Mouse (Mus musculus) limb, embryonic 14.5 days (tissue): ENCODE results near the gene Pde4b. TPM values are rescaled to one million over a fixed set of nuclear protein-coding genes. Genes with fewer than 3 reads are reported as not detected.
A peak's percentile ranks its signal among the peaks of the same experiment; 100 is the strongest.

ENCODE experiments used
- ATAC-seq: fragments of 200-750 bp; cut with Nextera tagmentation; 2 replicates; pipeline ENCODE4 v1.8.0; 2017; ENCODE audit warnings: low read depth, moderate number of reproducible peaks, moderate TSS enrichment; ENCODE audit not compliant: low FRiP score
- DNase-seq: peaks from one replicate; pipeline ENCODE4 v3.0.0-alpha.2; 2015; ENCODE audit warnings: low spot score
- H3K27ac ChIP-seq: fragments of 300-500 bp; sonication (generic); replicated peaks from 2 replicates; pipeline ENCODE4 v1.5.1; 2014; ENCODE audit warnings: low read depth, mild to moderate bottlenecking, low read length, moderate library complexity, mixed read lengths
- H3K27me3 ChIP-seq: fragments of 300-500 bp; sonication (generic); 2 replicates; pipeline ENCODE4 v1.6.1; 2014; ENCODE audit warnings: low read length, mixed read lengths; ENCODE audit not compliant: control insufficient read depth, insufficient read depth
- H3K36me3 ChIP-seq: fragments of 300-500 bp; sonication (generic); 2 replicates; pipeline ENCODE4 v1.6.1; 2014; ENCODE audit warnings: mild to moderate bottlenecking, low read length, moderate library complexity, mixed read lengths; ENCODE audit not compliant: control insufficient read depth, insufficient read depth
- H3K4me1 ChIP-seq: fragments of 300-500 bp; sonication (generic); 2 replicates; pipeline ENCODE4 v1.6.1; 2014; ENCODE audit warnings: antibody characterized with exemption, low read length, mixed read lengths; ENCODE audit not compliant: control insufficient read depth, insufficient read depth
- H3K4me2 ChIP-seq: fragments of 300-500 bp; sonication (generic); replicated peaks from 2 replicates; pipeline ENCODE4 v1.6.1; 2014; ENCODE audit warnings: low read depth, mild to moderate bottlenecking, low read length, moderate library complexity; ENCODE audit not compliant: severe bottlenecking
- H3K4me3 ChIP-seq: fragments of 300-500 bp; sonication (generic); replicated peaks from 2 replicates; pipeline ENCODE4 v1.5.1; 2014; ENCODE audit warnings: low read length
- H3K9ac ChIP-seq: fragments of 300-500 bp; sonication (generic); 2 replicates; pipeline ENCODE4 v1.6.1; 2014; ENCODE audit warnings: mild to moderate bottlenecking, low read depth, low read length, moderate library complexity; ENCODE audit not compliant: severe bottlenecking
- H3K9me3 ChIP-seq: fragments of 300-500 bp; sonication (generic); 2 replicates; pipeline ENCODE4 v1.6.1; 2016; ENCODE audit warnings: low read length; ENCODE audit not compliant: control insufficient read depth
- POLR2A ChIP-seq: fragments of 200-500 bp; IDR thresholded peaks from 2 replicates; pipeline ENCODE4 v1.8.0; 2012; ENCODE audit warnings: inconsistent platforms, mild to moderate bottlenecking, moderate library complexity, borderline replicate concordance; ENCODE audit not compliant: insufficient read depth, insufficient read length; ENCODE audit errors: extremely low read depth
- WGBS: fragments of 180-500 bp; shearing (Covaris S2); extraction: QIAGEN DNeasy Blood & Tissue Kit; methylation state at CpG from one replicate; pipeline ENCODE4 v1.1.7; 2014; 5-methylcytosine and 5-hydroxymethylcytosine counted together
- polyA plus RNA-seq, 2 experiments: library from polyadenylated mRNA; depleted of rRNA in 1 of 2; stranded (reverse) in 1 of 2; unstranded in 1 of 2; fragments of >200 nt; fragmentation: Nextera tagmentation in 1 of 2; extraction: Ambion mirVana in 1 of 2; gene quantifications; 2 replicates each; pipeline versions ENCODE4 v1.2.1 to v1.2.3; 2012 to 2014

The Pde4b gene
- polyA plus RNA-seq, 2 experiments = 14.4 to 18.3 TPM

- H3K9ac ChIP-seq = no peak overlapping the region
- no peaks in the 10 kb centered on the region for H3K27me3 ChIP-seq
- DNase-seq (no peak), ATAC-seq (no peak)
- no peaks in the 10 kb centered on the region for H3K36me3 ChIP-seq
- H3K4me2 ChIP-seq = no peak overlapping the region
- WGBS = 80% methylated on average over 4 of the region's 4 CpGs
- H3K4me1 ChIP-seq = no peaks in the 10 kb centered on the region
- no peaks in the 10 kb centered on the region for H3K9me3 ChIP-seq
- H3K27ac ChIP-seq = no peak overlapping the region
- TF ChIP-seq POLR2A = no peak
- H3K4me3 ChIP-seq = no peak overlapping the region
These were observed 245.5 kb downstream of the Pde4b start for GRCm38 (mm10) chr4:102332885-102333284.

- Histone ChIP-seq H3K4me1 (peaks cover 21% of the 10 kb centered on the region), H3K4me2 (no peak overlapping the region), H3K9ac (no peak overlapping the region), H3K27me3 (no peaks in the 10 kb centered on the region), H3K4me3 (no peak overlapping the region), H3K9me3 (no peaks in the 10 kb centered on the region), H3K36me3 (no peaks in the 10 kb centered on the region), H3K27ac (no peak overlapping the region)
- 19% methylated on average over 4 of the region's 4 CpGs for WGBS
- no peak for TF ChIP-seq POLR2A
- 0 out of 2 replicates have a peak, but pooled peaks have one; percentile 28 for ATAC-seq
- peak; percentile 25 for DNase-seq
These were observed 259.7 kb downstream of the Pde4b start for GRCm38 (mm10) chr4:102346911-102347492.

GRCm38 (mm10) chr4:102351476-102352475 lies 264.4 kb downstream of the Pde4b start:
- Histone ChIP-seq H3K27me3 (no peaks in the 10 kb centered on the region), H3K9me3 (no peaks in the 10 kb centered on the region), H3K9ac (no peak overlapping the region), H3K4me1 (peaks cover 12% of the 10 kb centered on the region), H3K27ac (no peak overlapping the region), H3K36me3 (no peaks in the 10 kb centered on the region), H3K4me3 (no peak overlapping the region), H3K4me2 (no peak overlapping the region)
- WGBS = 38% methylated on average over 1 of the region's 1 CpGs
- TF ChIP-seq POLR2A = no peak
- DNase-seq = peak; percentile 36
- peak; percentile 44; the same call in 1 of the 2 replicates for ATAC-seq

GRCm38 (mm10) chr4:102353641-102354403 lies 266.5 kb downstream of the Pde4b start:
- no peak for ATAC-seq
- no peaks in the 10 kb centered on the region for H3K27me3 ChIP-seq
- no peaks in the 10 kb centered on the region for H3K36me3 ChIP-seq
- no peak overlapping the region for H3K27ac ChIP-seq
- no peak overlapping the region for H3K4me2 ChIP-seq
- no peaks in the 10 kb centered on the region for H3K9me3 ChIP-seq
- 78% methylated on average over 3 of the region's 3 CpGs for WGBS
- no peak overlapping the region for H3K9ac ChIP-seq
- TF ChIP-seq POLR2A = no peak
- DNase-seq = no peak
- H3K4me1 ChIP-seq = peaks cover 6% of the 10 kb centered on the region
- H3K4me3 ChIP-seq = no peak overlapping the region
